Mouse (Mus musculus) fat pad, adult 2 months (tissue): ENCODE data around the gene Olfr1023.

Experiments used
- DNase-seq: peaks from one replicate; pipeline ENCODE4 v3.0.0-alpha.2; 2011; ENCODE audit warnings: low read depth, low spot score; ENCODE audit errors: extremely low read depth

The Olfr1023 gene

DNA sequence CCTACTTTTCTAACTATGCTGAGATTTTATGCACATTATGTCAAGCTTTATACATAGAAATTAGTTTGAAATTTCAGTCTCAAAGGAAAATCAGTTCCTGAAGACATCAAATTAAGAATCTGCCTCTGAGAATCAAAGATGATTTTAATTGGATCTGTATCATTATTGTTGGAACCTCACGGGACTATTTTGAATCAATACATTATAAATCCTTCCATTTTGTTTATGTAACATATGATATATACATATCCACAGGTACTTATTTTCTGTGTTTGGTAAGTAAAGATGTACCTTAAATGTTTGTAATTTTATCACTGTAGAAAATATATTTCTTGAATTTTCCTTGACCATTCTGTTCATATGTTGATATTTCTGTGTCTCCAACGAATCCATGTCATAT, at the start of gene Olfr1023:
Gene Olfr1023 (plus strand): TSS at position 301 of the 400 bp plus-strand sequence.
- no peak for DNase-seq

DNA sequence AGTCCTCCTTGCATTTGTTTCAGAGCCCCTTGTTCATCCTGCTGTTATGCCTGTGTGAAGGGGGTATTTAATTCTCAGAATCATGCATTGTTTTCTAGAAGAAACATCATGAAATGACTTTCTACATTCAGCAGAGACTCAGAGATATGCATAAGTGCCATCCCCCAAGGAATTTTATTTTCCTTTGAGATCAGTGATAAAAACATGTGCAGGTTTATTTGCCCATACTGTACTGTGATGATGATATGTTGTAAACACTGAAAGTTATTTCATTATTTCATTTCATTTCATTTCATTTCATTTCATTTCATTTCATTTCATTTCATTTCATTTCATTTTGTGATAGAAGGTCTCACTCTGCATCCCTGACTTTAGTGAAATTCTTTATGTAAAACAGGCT, 40.1 kb upstream of the Olfr1023 start, which contains the start of gene Olfr1019:
Gene Olfr1019 (minus strand): TSS at position 101 of the 400 bp plus-strand sequence.
- no peak for DNase-seq

DNA sequence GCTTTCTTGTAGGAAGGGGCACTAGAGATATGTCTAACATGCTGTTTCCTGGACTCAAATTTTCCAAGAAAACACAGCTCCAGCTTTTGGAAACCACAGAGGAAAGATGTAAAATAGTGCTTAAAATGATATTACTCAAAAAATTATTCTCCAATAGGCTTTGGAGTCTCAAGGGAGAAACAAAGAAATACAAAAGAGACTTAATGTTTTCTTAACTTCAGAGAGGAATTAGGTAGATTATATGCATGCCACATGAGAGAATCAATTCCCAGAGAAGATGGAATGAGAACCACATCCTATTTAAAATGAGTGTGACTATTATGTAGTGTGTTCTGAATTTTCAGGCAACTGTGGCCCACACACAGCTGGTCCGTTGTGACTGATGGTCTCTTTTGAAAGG, 38.7 kb upstream of the Olfr1023 start, which contains the start of gene Olfr1020:
Gene Olfr1020 (plus strand): TSS at position 301 of the 400 bp plus-strand sequence.
- no peak for DNase-seq

DNA sequence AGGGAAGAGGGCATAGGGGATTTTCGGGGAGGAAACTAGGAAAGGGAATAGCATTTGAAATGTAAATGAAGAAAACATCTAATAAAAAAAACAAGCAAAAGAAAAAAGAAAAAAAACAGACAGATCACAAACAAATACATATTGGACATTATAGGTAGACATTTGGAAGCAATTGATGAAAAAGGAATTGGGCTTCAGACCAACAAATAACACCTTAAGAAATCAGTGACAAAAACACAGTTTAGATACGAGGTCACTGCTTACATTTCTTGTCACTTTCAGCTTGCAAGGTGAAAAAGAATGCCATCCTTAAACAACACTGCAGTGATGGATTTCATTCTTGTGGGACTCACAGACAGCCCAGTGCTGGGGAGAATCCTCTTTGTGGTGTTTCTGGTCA, 17.1 kb upstream of the Olfr1023 start, which contains the start of gene Olfr1022:
Gene Olfr1022 (plus strand): TSS at position 301 of the 400 bp plus-strand sequence.
- no peak for DNase-seq

GRCm38 (mm10) chr2:85904952-85905351, 19.5 kb downstream of the Olfr1023 start, which contains the start of gene Olfr1024:
Gene Olfr1024 (minus strand): TSS chr2:85905052.
- no peak for DNase-seq

- DNase-seq: no peak
Observed at GRCm38 (mm10) chr2:85913197-85913596, 27.8 kb downstream of the Olfr1023 start.

DNA sequence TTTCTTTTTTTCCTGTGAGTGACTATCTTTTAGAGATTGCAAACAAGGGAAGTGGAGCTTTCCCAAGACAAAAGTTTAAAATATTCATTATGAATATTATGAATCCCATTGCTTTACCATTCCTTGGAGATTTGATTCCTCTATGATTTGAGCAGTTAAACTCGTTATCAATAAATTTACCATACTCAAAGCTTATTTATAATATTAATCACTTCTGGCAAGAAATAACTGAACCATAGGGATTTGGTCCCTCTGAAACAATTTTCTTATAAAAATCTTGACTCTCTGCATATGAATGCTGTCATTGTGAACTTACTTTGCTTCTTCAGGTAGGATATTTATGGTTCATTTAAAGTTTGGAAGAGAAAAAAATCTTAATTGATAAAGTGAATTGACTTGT, 29.5 kb downstream of the Olfr1023 start, which contains the start of gene Olfr1025-ps1:
Gene Olfr1025-ps1 (plus strand): TSS at position 301 of the 400 bp plus-strand sequence.
- no peak for DNase-seq

DNA sequence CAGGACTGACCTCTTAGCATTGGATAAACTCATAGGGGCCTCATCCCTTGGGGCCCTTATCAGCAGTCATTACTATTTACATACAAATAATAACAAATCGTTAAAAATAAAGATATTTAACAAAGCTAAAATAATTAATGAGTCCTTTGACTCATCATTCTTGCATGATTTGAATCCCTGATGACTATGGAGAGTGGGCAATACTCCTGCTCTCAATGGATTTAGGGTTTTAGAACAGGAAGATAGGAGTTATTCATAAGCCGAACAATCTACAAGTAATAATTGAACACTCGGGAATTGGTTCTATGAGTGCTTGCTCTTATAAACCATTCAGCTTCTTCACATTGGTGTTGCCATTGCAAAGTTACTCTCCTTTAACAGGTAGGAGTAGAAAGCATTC, 35.8 kb downstream of the Olfr1023 start, which contains the start of gene Olfr1026:
Gene Olfr1026 (plus strand): TSS at position 301 of the 400 bp plus-strand sequence.
- DNase-seq: no peak
